Mouse (Mus musculus): ENCODE measurements around the gene Emx1.

Emx1 gene

DNA sequence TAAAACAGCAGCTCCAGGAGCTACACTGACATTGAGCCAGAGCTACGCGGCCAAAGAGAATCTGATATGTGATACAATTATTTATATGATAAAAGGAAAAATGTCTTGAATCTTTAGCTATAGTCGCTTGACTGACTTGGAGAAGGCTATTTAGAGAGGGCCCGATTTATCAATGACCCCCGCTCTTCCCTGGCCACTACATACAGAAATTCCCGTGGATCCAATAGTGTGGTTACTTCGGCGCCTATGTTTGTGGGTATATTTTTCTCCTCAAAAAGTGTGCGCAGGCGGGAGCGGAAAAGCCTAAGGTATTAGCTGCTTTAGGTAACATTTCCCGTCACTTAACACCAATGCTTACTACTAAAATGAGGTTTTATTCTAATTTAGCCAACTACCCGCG, 2.1 kb downstream of the Emx1 start:
- DNase-seq (ENCODE audit: low read depth, low spot score), result no peak

DNA sequence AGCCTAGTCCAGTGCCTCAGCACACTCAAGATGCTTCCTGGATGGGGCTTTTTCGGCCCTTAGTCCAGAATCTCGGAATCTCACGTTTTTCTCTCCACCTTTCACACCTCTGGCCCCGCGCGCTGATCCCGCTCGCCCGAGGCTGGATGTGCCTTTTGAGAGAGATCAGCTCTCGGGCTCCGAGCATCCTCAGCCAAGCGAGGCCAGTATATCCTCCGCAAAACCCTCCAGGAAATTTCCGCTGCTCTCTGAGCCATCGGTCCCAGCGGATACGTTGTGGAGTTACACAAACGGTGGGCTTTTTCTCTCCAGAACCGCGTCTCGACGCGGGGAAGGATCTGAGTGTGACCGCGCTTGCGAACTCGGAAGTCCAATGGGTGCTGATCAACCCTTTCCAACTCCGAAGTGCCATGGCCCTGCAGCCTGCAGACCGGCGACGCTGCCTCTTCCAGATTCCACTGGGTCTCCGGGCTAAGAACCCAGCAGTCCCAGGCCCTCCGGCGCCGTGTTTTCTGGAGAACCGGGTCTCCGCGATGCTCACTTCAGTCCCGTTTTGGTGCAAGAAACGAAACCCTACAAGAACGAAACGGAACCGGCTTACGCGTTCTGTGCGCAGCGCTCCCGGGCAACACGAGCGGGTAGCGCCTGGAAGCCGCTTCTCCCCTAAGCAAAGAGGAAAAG, 2.8 kb downstream of the Emx1 start:
- no peak for DNase-seq (ENCODE audit: low read depth, low spot score)

GRCm38 (mm10) chr6:85190671-85191070, 3.4 kb downstream of the Emx1 start:
- DNase-seq (ENCODE audit: low read depth, low spot score), result no peak

GRCm38 (mm10) chr6:85191751-85192440, 4.7 kb downstream of the Emx1 start:
- DNase-seq (ENCODE audit: low read depth, low spot score), result no peak

DNA sequence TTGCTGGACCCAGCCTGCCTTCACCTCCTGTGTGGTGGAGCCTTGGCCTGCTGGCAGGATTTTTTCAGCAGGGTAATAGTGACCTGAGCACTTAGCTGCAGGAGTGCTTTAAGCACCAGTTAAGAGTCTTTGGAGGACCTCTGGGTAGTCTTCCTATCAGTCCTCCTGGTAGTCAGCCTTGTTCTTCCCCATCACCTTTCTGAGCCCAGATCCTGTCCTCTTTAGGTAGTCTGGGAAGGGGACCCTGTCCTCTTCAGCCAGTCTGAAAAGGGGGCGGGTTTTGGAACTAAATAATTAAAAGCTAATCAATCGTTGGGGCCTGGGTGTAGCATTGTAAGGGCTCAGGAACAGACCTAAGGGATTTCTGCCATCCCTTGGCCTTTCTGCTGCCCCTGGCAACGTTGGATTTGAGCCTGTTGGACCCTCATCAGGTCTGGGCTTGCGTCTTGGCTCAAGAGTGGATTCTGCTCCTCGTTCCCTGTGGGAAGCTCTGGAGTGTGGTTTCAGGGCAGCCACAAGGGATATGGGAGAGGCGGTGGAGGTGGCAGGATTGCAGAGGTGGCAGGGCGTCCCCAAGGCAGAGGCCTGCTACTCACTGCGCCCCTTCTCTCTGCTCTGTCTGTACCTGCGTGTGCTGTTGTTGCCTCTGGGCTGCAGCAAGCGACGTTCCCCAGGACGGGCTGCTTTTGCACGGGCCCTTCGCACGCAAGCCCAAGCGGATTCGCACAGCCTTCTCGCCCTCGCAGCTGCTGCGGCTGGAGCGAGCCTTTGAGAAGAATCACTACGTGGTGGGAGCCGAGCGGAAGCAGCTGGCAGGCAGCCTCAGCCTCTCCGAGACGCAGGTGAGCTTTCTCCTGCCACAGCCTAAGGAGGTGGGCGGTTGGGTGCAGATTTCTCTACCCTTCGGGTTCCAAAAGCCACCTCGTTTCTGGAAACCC, 6.4 kb downstream of the Emx1 start:
- no peak for DNase-seq (ENCODE audit: low read depth, low spot score)

GRCm38 (mm10) chr6:85197951-85198350, 10.7 kb downstream of the Emx1 start:
- DNase-seq (ENCODE audit: low read depth, low spot score), result no peak

GRCm38 (mm10) chr6:85206182-85206938, 19.1 kb downstream of the Emx1 start:
- DNase-seq (ENCODE audit: low read depth, low spot score), result no peak

- no peak for DNase-seq (ENCODE audit: low read depth, low spot score)
These were observed 19.7 kb downstream of the Emx1 start for GRCm38 (mm10) chr6:85206939-85207285.

GRCm38 (mm10) chr6:85207345-85207744, 20.1 kb downstream of the Emx1 start:
- DNase-seq (ENCODE audit: low read depth, low spot score), result no peak

GRCm38 (mm10) chr6:85209226-85209967, 22.2 kb downstream of the Emx1 start:
- no peak for DNase-seq (ENCODE audit: low read depth, low spot score)

DNA sequence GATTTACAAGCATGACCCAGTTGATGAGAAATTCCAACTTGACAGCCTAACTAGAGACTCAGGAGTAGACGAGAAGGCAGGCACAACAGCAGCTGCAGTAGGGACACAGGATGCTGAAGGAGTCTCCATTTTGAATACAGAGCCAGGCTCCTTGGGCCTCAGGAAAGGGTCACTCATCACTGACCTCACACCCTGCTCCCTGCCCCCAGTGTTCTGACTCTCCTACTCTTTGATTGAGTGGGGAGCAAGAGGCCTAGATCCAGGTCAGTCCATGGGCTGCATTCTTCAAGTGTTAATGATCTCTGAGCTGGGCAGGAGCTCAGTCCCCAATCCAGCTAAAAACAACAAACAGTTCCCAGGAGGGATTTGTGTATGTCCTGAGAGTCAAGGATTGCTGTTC, 23.4 kb downstream of the Emx1 start:
- no peak for DNase-seq (ENCODE audit: low read depth, low spot score)

- DNase-seq (ENCODE audit: low read depth, low spot score), result no peak
These were observed 31.0 kb downstream of the Emx1 start for GRCm38 (mm10) chr6:85218251-85218650.

GRCm38 (mm10) chr6:85218684-85219445, 31.6 kb downstream of the Emx1 start:
- DNase-seq (ENCODE audit: low read depth, low spot score), result no peak

DNA sequence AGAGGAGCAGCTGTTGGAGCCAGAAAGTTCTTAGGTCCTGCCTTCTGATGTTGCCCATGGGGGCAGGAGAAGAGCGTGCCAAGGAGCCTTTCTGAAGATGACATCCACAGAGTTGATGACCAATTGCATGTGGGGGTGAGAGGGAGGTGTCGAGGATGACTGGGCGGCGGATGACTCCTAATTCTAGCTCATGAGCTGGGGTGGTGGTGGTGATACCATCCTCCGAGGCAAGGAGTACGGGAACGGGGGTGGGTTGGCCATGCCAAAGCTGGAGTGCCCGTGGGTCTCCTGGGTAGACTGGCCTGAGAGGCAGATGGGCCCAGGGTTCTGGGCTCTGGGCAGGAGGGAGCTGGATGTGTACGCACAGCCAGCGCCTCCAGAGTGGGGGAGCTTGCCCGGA, 32.5 kb downstream of the Emx1 start:
- no peak for DNase-seq (ENCODE audit: low read depth, low spot score)

GRCm38 (mm10) chr6:85220917-85221316, 33.7 kb downstream of the Emx1 start:
- DNase-seq (ENCODE audit: low read depth, low spot score), result no peak

DNA sequence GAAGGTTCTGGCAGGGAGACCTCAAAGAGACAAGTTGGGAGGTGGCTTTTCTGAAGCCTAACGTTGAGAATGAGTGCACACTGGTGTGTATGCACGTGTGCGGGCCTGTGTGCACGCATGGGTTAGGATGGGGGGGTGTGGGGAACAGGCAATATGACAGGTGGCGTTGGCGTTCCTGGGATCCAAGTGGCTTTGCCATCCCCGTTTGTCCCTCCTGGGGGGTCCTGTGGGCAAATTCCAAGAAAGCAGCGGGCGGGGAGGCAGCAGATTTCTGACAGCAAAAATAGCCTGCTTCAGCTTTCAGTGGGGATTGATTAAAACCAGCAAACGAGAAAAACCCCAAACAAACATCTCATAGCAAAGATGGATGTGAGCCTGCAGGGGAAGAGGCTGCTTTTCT, 35.3 kb downstream of the Emx1 start:
- no peak for DNase-seq (ENCODE audit: low read depth, low spot score)

GRCm38 (mm10) chr6:85223498-85224150, 36.4 kb downstream of the Emx1 start:
- DNase-seq (ENCODE audit: low read depth, low spot score), result no peak

DNA sequence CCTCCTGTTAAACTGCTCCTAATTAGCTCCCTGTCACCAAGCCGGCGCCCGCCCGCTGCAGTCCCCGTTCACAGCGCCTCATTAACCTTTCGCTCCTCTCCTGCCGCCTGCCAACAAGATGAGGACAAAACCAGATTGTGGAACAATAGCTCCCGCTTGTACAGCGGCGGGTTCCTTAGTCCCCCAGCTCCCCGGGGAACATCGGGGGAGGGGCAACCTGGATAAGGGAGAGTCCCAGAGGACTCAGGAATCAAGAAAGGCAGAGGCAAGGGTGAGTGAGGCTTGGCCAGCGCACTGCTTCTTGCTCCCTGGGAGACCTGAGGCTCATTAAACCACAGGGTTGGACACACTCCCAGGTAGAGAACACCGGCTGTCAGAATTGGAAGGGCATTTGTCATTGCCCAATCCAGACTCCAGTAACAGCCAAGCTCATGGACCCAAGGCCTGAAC, 37.2 kb downstream of the Emx1 start:
- DNase-seq (ENCODE audit: low read depth, low spot score), result no peak

DNA sequence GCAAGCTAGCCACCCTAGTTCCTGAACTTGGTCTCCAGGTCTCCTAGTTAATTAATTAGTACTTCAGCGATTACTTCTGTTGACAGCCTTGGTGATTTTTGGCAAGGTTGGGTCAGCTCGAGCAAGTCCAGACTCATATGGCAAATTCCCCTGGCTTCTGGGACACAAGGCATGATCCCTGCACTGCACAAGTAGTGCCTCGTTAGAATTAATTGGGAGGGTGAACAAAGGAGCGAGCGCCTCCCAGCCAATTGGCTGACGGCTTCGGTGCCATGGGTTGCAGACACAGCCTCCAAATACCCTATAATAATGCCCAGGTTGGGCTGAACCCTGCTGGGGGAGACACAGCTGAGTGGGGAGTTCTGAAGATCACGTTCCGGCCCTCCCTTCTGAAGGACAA, 39.3 kb downstream of the Emx1 start:
- DNase-seq (ENCODE audit: low read depth, low spot score), result no peak

DNA sequence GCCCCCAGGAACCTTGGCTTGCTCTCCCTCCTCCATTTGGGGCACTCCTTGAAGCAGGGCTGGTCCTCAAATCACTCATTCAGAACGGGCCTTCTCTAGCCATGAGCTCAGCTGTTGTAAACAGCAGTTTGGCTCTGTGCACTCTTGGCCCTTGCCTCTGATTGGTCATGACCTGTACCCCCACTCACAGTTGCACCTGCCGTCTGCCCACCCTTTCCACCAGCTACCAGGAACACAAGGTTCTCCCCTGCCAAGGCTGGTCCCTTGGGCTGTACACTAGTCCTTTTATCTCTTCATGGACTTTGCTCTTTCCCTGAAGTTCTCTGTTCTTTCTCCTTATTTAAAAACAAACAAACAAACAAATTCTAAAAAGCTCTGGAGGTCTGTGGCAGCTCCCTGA, 40.3 kb downstream of the Emx1 start:
- DNase-seq (ENCODE audit: low read depth, low spot score), result no peak

Data from CD4-positive helper T cell, adult 2 months (primary cell).